In the genomic region with DNA sequence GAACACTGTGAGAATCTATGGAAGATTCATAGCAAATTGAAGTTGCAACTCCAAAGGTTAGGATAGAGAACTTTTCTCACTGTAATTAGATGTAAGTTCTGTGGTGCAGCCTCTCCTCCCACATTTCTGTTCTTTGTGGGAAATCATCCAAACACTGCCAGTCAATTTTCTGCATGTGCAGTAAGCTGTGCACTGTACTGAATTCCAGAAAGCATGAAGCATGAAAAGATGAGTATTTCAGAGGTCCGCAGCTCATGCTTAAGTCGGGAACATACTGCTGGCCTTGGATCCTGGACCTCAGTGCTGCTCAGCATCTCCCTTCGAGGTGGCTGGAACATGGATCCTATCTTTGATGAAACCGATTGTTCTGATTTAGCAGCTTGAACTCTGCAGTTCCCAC, we compare ENCODE assay signal across 26 mouse cellular contexts.
"Had no signal": no experiment of that assay in that cellular context is flagged by ENCODE, and none has a peak within 500 bp of the region (broad histone marks: within the 10 kb centered on the region; RNA-seq: fewer than 3 reads in every experiment).

No protein-coding gene starts in this region.

- DNase-seq: gastrocnemius, adult 2 months; gastrocnemius, postnatal 10 days; gastrocnemius, postnatal 25 days; heart, adult 2 months; heart, postnatal 10 days; heart, postnatal 4 days; kidney, adult 18-20 months; kidney, adult 8-10 months; kidney, postnatal 10 days; kidney, postnatal 25 days; kidney, postnatal 4 days; left cerebral cortex, postnatal 4 days; lung, adult 18-20 months had no signal

- H3K27ac ChIP-seq: gastrocnemius, adult 2 months; heart, adult 2 months; hindbrain, embryonic 10.5 days; hindbrain, embryonic 12.5 days; hindbrain, embryonic 14.5 days; intestine, embryonic 15.5 days; left cerebral cortex, adult 2 months; limb, embryonic 13.5 days; limb, embryonic 15.5 days; liver, embryonic 12.5 days; liver, embryonic 14.5 days had no signal

- H3K27me3 ChIP-seq: heart, embryonic 12.5 days; hindbrain, embryonic 12.5 days; intestine, embryonic 15.5 days; limb, embryonic 13.5 days; limb, embryonic 15.5 days; liver, embryonic 12.5 days had no signal

- H3K4me3 ChIP-seq: gastrocnemius, adult 2 months; heart, adult 2 months; heart, embryonic 12.5 days; hindbrain, embryonic 10.5 days; hindbrain, embryonic 12.5 days; intestine, embryonic 15.5 days; left cerebral cortex, adult 2 months; limb, embryonic 13.5 days; limb, embryonic 15.5 days; liver, embryonic 12.5 days had no signal

- ATAC-seq: hindbrain, embryonic 16.5 days; inflammation-experienced regulatory T-cells, adult 6 months; intestine, embryonic 15.5 days; intestine, postnatal 0 days; liver, embryonic 12.5 days had no signal
